Mouse (Mus musculus): ENCODE data around the gene Eef2kmt. TPM values are rescaled to one million over a fixed set of nuclear protein-coding genes. Genes with fewer than 3 reads are reported as not detected.
A peak's percentile ranks its signal among the peaks of the same experiment; 100 is the strongest.

The Eef2kmt gene
- total RNA-seq, 4 experiments from 2014 or later = 7.8 to 11.6 (median 10.1) TPM

- DNase-seq (ENCODE audit: low spot score) = peak; percentile 46
Observed at GRCm38 (mm10) chr16:5222140-5222539, 33.6 kb downstream of the Eef2kmt start, which contains the start of gene AU021092. AU021092 (minus strand) TSS chr16:5222299.

- no peak for DNase-seq (ENCODE audit: low spot score)
Observed at GRCm38 (mm10) chr16:5221403-5221802, 34.4 kb downstream of the Eef2kmt start.

DNA sequence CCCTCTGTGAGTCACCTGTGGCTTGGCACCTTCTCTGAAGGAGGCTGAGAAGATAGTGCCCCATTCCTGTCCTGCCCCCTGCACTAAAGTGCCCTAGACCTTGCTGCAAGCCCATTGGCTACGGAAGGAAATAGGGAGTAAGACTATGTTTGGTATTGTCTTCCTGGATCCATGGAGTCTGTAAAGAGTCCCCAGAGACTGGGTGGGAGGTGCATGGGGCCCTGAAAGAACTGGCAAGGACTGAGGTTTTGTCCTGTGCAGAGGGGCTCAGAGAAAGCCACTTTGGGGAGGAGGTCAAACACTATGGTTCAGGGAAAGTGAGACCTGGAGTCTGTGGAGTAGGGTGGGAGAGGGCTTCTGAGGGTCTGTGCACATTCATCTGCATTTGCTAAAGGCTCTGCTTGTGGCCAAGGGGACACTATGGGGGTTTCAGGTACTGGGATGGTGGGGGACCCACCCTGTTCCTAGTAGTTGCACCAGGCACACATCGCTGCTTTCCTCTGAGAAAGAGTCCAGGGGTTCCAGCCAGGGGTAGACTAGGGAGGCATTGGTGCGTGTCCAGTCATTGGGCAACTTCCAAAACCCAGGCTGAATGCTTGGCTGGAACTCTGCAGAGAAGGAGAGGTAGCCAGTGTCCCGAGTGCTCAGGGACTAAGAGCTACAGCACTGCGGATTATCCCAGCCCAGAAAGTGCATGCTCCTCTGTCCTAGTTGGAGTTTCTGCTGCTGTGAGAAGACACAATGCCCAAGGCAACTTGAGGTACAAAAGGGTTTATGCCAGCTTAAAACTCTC is 38.2 kb downstream of the Eef2kmt start:
- DNase-seq (ENCODE audit: low spot score) = peak; percentile 28

DNA sequence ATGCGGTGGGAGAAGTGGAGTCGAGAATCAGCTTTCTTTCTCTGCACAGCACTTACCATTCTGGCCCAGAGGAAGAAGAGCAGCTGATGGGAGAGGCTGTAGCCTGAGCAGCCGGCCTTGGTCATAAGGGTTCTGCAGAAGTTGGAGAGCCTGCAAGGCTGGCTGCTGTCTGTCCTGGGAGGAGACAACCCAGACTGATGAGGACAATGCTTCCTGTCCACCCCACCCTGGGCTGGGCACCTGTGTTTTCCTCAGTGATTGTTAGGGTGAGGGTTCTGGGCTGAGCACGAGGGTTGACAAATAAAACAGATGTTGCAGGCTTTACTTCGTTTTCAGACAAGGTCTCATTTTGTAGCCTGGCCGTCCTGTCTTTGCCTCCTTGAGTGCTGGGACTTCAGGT is 39.1 kb downstream of the Eef2kmt start:
- DNase-seq (ENCODE audit: low spot score) = no peak

DNA sequence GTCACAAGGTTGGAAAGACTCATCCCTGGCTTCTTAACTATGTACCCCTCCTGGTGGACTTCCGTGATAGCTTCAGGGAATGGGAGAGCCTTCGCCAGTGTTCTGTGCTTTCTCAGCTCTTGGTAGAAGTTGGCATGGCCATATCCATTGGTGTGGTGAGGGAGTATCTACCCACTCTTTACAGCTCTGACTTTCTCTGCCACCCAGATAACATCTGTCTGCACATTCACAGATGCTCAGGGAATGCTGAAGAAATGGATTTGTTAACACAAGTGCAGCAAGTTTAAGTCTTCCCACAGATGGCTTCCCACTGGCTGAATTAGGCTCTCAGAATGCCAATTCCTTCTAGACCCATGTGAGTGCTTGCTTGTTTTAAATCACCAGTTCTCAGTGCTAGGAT is 41.7 kb downstream of the Eef2kmt start:
- no peak for DNase-seq (ENCODE audit: low spot score)

DNA sequence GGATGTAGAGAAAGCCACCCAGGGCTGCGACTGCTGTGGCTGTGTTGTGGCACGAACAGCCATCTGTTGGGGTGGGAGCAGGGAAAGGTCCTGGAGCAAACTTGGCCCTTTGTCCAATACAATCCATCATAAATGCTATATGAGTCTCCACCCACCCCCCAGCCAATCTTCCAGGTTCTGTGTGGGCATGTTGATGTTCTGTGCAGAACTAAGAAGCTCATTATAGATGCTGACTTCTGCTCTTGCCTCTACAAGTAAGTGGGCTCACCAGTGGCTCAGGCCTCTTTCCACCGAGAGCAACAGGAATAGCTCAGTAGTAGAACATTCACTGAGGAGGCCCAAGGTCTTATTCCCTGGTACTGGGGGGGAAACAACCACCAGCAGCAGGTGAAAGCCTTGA is 43.6 kb downstream of the Eef2kmt start:
- DNase-seq (ENCODE audit: low spot score) = no peak

- no peak for DNase-seq (ENCODE audit: low spot score)
Observed at GRCm38 (mm10) chr16:5210365-5210764, 45.4 kb downstream of the Eef2kmt start.

GRCm38 (mm10) chr16:5206051-5206450 is 49.7 kb downstream of the Eef2kmt start:
- DNase-seq (ENCODE audit: low spot score) = no peak

- DNase-seq (ENCODE audit: low spot score) = no peak
Observed at GRCm38 (mm10) chr16:5205431-5205970, 50.3 kb downstream of the Eef2kmt start.

DNA sequence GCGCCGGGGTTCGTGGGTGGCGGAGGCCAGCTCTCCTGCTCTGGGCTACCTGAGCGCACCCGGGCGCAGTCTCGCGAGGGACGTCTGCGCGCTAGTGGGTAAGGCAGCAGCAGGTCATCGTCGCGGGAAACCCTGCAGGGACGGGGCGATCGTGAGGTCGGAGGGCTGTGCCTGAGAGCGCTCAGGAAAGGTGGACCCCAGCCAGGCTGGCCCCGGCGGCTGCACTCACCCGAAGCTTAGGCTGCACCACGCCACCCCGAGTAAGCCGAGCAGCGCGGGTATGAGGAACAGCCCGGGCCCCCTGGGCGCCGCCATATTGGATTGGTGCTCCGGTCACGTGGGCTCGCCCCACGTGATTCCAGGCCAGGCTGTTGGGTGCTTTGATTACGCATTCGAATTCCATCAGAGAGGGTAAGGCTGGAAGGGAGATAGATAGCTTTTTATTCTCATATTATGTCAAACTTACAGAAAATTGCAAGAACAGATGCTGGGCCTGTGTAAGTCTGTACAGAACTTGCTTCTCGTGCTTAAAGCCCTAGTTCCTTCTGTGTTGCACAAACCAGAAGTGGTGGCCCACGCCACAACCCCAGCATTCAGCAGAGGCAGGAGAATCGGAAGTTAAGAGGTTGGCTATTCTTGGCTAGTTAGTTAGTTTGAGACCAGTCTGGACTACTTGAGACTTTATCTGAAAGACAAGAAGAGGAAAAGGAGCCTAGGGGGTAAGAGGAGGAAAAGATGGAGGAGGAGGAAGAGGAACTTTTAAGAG is 51.9 kb downstream of the Eef2kmt start, which contains the start of gene Nagpa:
Gene Nagpa (minus strand): TSS at position 345 of the 766 bp plus-strand sequence.
- peak; percentile 71 for DNase-seq (ENCODE audit: low spot score)

DNA sequence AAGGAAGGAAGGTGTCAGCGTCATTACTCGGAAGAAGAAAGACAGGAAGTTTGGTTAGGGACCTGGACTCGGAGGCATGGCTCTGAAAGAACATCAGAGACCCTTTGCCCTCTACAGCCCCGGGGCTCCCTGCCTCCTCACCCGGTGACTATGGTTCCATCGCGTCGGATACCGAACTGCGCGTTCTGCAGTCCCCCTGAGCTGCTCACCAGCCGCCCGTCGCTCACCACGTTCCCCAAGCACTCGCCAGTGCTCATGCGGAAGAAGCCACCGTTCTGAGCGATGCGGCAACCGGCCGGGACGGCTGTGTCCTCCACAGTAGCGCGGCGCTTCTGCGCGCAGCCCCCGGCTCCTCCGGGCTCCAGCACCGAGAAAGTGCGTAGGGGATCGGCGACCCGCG is 52.6 kb downstream of the Eef2kmt start:
- DNase-seq (ENCODE audit: low spot score) = no peak

GRCm38 (mm10) chr16:5202681-5203080 is 53.1 kb downstream of the Eef2kmt start:
- peak; percentile 52 for DNase-seq (ENCODE audit: low spot score)

GRCm38 (mm10) chr16:5195080-5195479 is 60.7 kb downstream of the Eef2kmt start:
- peak; percentile 74 for DNase-seq (ENCODE audit: low spot score)

Small RNA genes within 50 kb of the gene (microRNA-seq; reads per million reads assigned to microRNA genes)
- gene Gm23689 (not detected), gene Gm26095 (not detected), gene Mir6364 (not detected)

Other genes with a start within 250 kb of the Eef2kmt start
- gene Smim22, start 248.7 kb downstream of the Eef2kmt start, total RNA-seq (2022) = not detected
- gene Rogdi, start 242.4 kb downstream of the Eef2kmt start, total RNA-seq (2022) = 10 to 100 TPM; 11.1 to 19.2 (median 14.7) TPM
- 10 to 100 TPM; 42.2 to 45.5 (median 45.0) TPM for gene Glyr1, start 206.1 kb downstream of the Eef2kmt start, total RNA-seq (2022)
- 10 to 100 TPM; 18.6 to 25.8 (median 22.3) TPM for gene Ubn1, start 205.9 kb downstream of the Eef2kmt start, total RNA-seq (2022)
- gene Ppl, start 123.6 kb downstream of the Eef2kmt start, total RNA-seq (2022) = 10 to 100 TPM in 1 of 4 experiments, 1 to 10 TPM in 3; 6.3 to 10.6 (median 8.1) TPM
- gene Sec14l5, start 108.9 kb downstream of the Eef2kmt start, total RNA-seq (2022) = 1 to 10 TPM in 1 of 4 experiments, under 1 TPM in 3; 0.57 to 1.0 (median 0.78) TPM
- gene Nagpa, start 52.0 kb downstream of the Eef2kmt start, total RNA-seq (2022) = 10 to 100 TPM; 13.8 to 16.8 (median 14.5) TPM
- 10 to 100 TPM; 18.1 to 22.8 (median 20.4) TPM for gene AU021092, start 33.7 kb downstream of the Eef2kmt start, total RNA-seq (2022)
- gene Alg1, start 22.4 kb downstream of the Eef2kmt start, total RNA-seq (2022) = 10 to 100 TPM; 12.5 to 16.6 (median 14.6) TPM

Data from heart, adult 8-10 months (tissue).